Comparison of ENCODE assay signal across 16 mouse cellular contexts in the genomic region with DNA sequence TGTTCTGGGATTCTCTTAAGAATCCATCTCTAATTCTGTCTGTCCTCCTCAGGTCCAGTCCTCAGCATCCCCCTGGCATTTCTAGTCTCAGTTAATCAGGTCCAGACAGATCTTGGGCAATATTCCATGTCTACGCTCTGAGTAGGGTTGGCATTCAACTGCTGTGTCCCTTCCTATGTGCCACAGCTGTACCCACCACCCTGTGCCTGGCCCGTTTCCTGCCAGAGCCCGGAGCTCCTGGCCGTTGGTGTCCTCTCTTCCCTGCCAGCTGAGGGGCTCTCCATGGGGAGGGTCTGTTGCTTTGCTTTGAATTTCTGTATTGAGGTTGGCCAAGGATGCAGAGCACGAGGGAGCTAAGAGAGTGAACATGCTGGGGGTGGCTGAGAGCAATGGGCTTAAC. TPM values are rescaled to one million over a fixed set of nuclear protein-coding genes. Genes with fewer than 3 reads are reported as not detected.
DNase-seq lines count a peak whose midpoint lies in the region; ATAC-seq and TF ChIP-seq lines count a peak whose summit lies in the region.
"Had no signal": no experiment of that assay in that cellular context is flagged by ENCODE, and none has a peak within 500 bp of the region (broad histone marks: within the 10 kb centered on the region; RNA-seq: fewer than 3 reads in every experiment).

No protein-coding gene starts in this region.

- no peak overlapping the region for H3K4me2 ChIP-seq in forebrain, embryonic 12.5 days
- H3K4me2 ChIP-seq in hindbrain, embryonic 15.5 days, result no peak overlapping the region
- H3K4me2 ChIP-seq in midbrain, embryonic 15.5 days, result no peak overlapping the region
- H3K4me2 ChIP-seq: intestine, embryonic 15.5 days had no signal

- H3K9me3 ChIP-seq in forebrain, embryonic 12.5 days, result no peaks in the 10 kb centered on the region
- H3K9me3 ChIP-seq in hindbrain, embryonic 15.5 days, result no peaks in the 10 kb centered on the region
- no peaks in the 10 kb centered on the region for H3K9me3 ChIP-seq in midbrain, embryonic 15.5 days
- no peaks in the 10 kb centered on the region for H3K9me3 ChIP-seq in heart, embryonic 10.5 days
- H3K9me3 ChIP-seq: intestine, embryonic 15.5 days had no signal

- no peak overlapping the region for H3K4me3 ChIP-seq in left cerebral cortex, adult 2 months
- no peak overlapping the region for H3K4me3 ChIP-seq in forebrain, embryonic 12.5 days (replicated peaks)
- H3K4me3 ChIP-seq in hindbrain, embryonic 15.5 days, result no peak overlapping the region
- H3K4me3 ChIP-seq in midbrain, embryonic 15.5 days, result no peak overlapping the region
- no peak overlapping the region for H3K4me3 ChIP-seq in heart, embryonic 10.5 days
- H3K4me3 ChIP-seq: heart, adult 2 months; intestine, embryonic 15.5 days had no signal

- intact Hi-C loops in left cerebral cortex, adult 2 months (cut with DNase I), result loop anchor here (2.0 kb wide), 1 partner anchor 17 kb away; no protein-coding TSS in a partner anchor

- no peak for ATAC-seq in forebrain, embryonic 12.5 days (ENCODE audit: low FRiP score)
- no peak for ATAC-seq in hindbrain, embryonic 15.5 days (ENCODE audit: low FRiP score, low read depth)
- ATAC-seq in midbrain, embryonic 15.5 days (replicated peaks), result no peak
- ATAC-seq: intestine, embryonic 15.5 days had no signal

- DNase-seq in left cerebral cortex, adult 2 months (ENCODE audit: extremely low spot score in 1 of 2, low spot score in 2 of 2), result no peak
- DNase-seq in left cerebral cortex, adult 11 months (ENCODE audit: low spot score), result no peak
- DNase-seq in urinary bladder, postnatal 36 days (ENCODE audit: low spot score in 2 of 2), result no peak
- DNase-seq in heart, embryonic 10.5 days (ENCODE audit: low spot score), result no peak
- no peak for DNase-seq in thymus, adult 18-20 months
- DNase-seq: cerebellum, adult 18-20 months; heart, adult 2 months; heart, postnatal 14 days; kidney, postnatal 25 days; lung, adult 2 months; lung, postnatal 4 days; retina, postnatal 1 day had no signal

- WGBS in forebrain, embryonic 12.5 days, result 77% methylated on average over 5 of the region's 5 CpGs
- 47% methylated on average over 5 of the region's 5 CpGs for WGBS in hindbrain, embryonic 15.5 days
- 64% methylated on average over 5 of the region's 5 CpGs for WGBS in midbrain, embryonic 15.5 days
- 75% methylated on average over 5 of the region's 5 CpGs for WGBS in heart, embryonic 10.5 days

- TF ChIP-seq CTCF in left cerebral cortex, adult 2 months (IDR thresholded peaks at IDR 0.05), result no peak

- H3K9ac ChIP-seq in forebrain, embryonic 12.5 days, result no peak overlapping the region
- H3K9ac ChIP-seq in hindbrain, embryonic 15.5 days, result no peak overlapping the region
- H3K9ac ChIP-seq in midbrain, embryonic 15.5 days, result no peak overlapping the region
- H3K9ac ChIP-seq: intestine, embryonic 15.5 days had no signal

- H3K36me3 ChIP-seq in forebrain, embryonic 12.5 days (replicated peaks), result no peaks in the 10 kb centered on the region
- H3K36me3 ChIP-seq in hindbrain, embryonic 15.5 days, result no peaks in the 10 kb centered on the region
- no peaks in the 10 kb centered on the region for H3K36me3 ChIP-seq in midbrain, embryonic 15.5 days (replicated peaks)
- H3K36me3 ChIP-seq in heart, embryonic 10.5 days, result peaks cover 12% of the 10 kb centered on the region
- H3K36me3 ChIP-seq: intestine, embryonic 15.5 days had no signal

- peaks cover 53% of the 10 kb centered on the region for H3K4me1 ChIP-seq in forebrain, embryonic 12.5 days
- peaks cover 53% of the 10 kb centered on the region for H3K4me1 ChIP-seq in hindbrain, embryonic 15.5 days (replicated peaks)
- peaks cover 57% of the 10 kb centered on the region for H3K4me1 ChIP-seq in midbrain, embryonic 15.5 days
- H3K4me1 ChIP-seq in heart, embryonic 10.5 days, result peaks cover 69% of the 10 kb centered on the region

- H3K27ac ChIP-seq in left cerebral cortex, adult 2 months, result peak overlapping the region; percentile 55
- H3K27ac ChIP-seq in forebrain, embryonic 12.5 days, result peak overlapping the region; percentile 75
- H3K27ac ChIP-seq in hindbrain, embryonic 15.5 days (replicated peaks), result peak overlapping the region; percentile 80
- H3K27ac ChIP-seq in midbrain, embryonic 15.5 days, result peak overlapping the region; percentile 81
- no peak overlapping the region for H3K27ac ChIP-seq in heart, embryonic 10.5 days
- H3K27ac ChIP-seq: heart, adult 2 months; intestine, embryonic 15.5 days had no signal

- H3K27me3 ChIP-seq in forebrain, embryonic 12.5 days, result no peaks in the 10 kb centered on the region
- H3K27me3 ChIP-seq in hindbrain, embryonic 15.5 days, result no peaks in the 10 kb centered on the region
- no peaks in the 10 kb centered on the region for H3K27me3 ChIP-seq in midbrain, embryonic 15.5 days (replicated peaks)
- no peaks in the 10 kb centered on the region for H3K27me3 ChIP-seq in heart, embryonic 10.5 days (ENCODE audit: insufficient read depth, poor library complexity, severe bottlenecking)
- H3K27me3 ChIP-seq: intestine, embryonic 15.5 days had no signal

RNA-seq across cellular contexts. Expression of a gene that starts 41.3 kb away (rescaled TPM):
- total RNA-seq in left cerebral cortex, adult 2 months (2021), result 10 to 100 TPM; 55.4 to 68.4 TPM
- polyA plus RNA-seq in forebrain, embryonic 12.5 days (2016; fragmentation: Nextera tagmentation; extraction: Ambion mirVana), result 32.4 and 37.9 TPM in 2 replicates
- 47.8 and 51.3 TPM in 2 replicates for polyA plus RNA-seq in hindbrain, embryonic 15.5 days (2015; fragmentation: Nextera tagmentation; extraction: Ambion mirVana)
- polyA plus RNA-seq in midbrain, embryonic 15.5 days (2015; fragmentation: Nextera tagmentation; extraction: Ambion mirVana), result 52.6 and 59.4 TPM in 2 replicates
- polyA plus RNA-seq in heart, embryonic 10.5 days (2016; fragmentation: Nextera tagmentation; extraction: Ambion mirVana), result 26.5 and 33.0 TPM in 2 replicates
